Mouse (Mus musculus) hindbrain, embryonic 13.5 days (tissue): Measurements from ENCODE around the gene Osbpl10. TPM values are rescaled to one million over a fixed set of nuclear protein-coding genes. Genes with fewer than 3 reads are reported as not detected.
A peak's percentile ranks its signal among the peaks of the same experiment; 100 is the strongest.

Experiments used
- ATAC-seq: fragments of 200-750 bp; cut with Nextera tagmentation; 2 replicates; pipeline ENCODE4 v1.8.0; 2017; ENCODE audit warnings: moderate TSS enrichment; ENCODE audit not compliant: low FRiP score
- H3K27ac ChIP-seq: fragments of 300-500 bp; sonication (generic); 2 replicates; pipeline ENCODE4 v1.5.1; 2015; ENCODE audit warnings: inconsistent platforms, mild to moderate bottlenecking, moderate library complexity
- H3K27me3 ChIP-seq: fragments of 300-500 bp; sonication (generic); 2 replicates; pipeline ENCODE4 v1.6.1; 2015; ENCODE audit warnings: mild to moderate bottlenecking, inconsistent platforms
- H3K36me3 ChIP-seq: fragments of 300-500 bp; sonication (generic); 2 replicates; pipeline ENCODE4 v1.6.1; 2015; ENCODE audit warnings: mild to moderate bottlenecking, inconsistent platforms
- H3K4me1 ChIP-seq: fragments of 300-500 bp; sonication (generic); replicated peaks from 2 replicates; pipeline ENCODE4 v1.6.1; 2015; ENCODE audit warnings: inconsistent platforms
- H3K4me2 ChIP-seq: fragments of 300-500 bp; sonication (generic); 2 replicates; pipeline ENCODE4 v1.6.1; 2015; ENCODE audit warnings: inconsistent platforms, mild to moderate bottlenecking, moderate library complexity
- H3K4me3 ChIP-seq: fragments of 300-500 bp; sonication (generic); 2 replicates; pipeline ENCODE4 v1.5.1; 2015; ENCODE audit warnings: mild to moderate bottlenecking, inconsistent platforms
- H3K9ac ChIP-seq: fragments of 300-500 bp; sonication (generic); 2 replicates; pipeline ENCODE4 v1.6.1; 2015; ENCODE audit warnings: mild to moderate bottlenecking, inconsistent platforms
- H3K9me3 ChIP-seq: fragments of 300-500 bp; sonication (generic); 2 replicates; pipeline ENCODE4 v1.6.1; 2016; ENCODE audit warnings: inconsistent platforms
- WGBS: fragments of 180-500 bp; shearing (Covaris S2); methylation state at CpG from one replicate; pipeline ENCODE4 v1.1.7; 2015; 5-methylcytosine and 5-hydroxymethylcytosine counted together
- polyA plus RNA-seq: library from polyadenylated mRNA; unstranded; fragments of >200 nt; fragmentation: Nextera tagmentation; extraction: Ambion mirVana; gene quantifications from 2 replicates; pipeline ENCODE4 v1.2.1, GENCODE M21; 2015

Osbpl10 gene
- polyA plus RNA-seq, 1 experiment from 2014 or later = 1.8 TPM

GRCm38 (mm10) chr9:115220466-115220865, 242.1 kb downstream of the Osbpl10 start:
- WGBS = 75% methylated on average over 7 of the region's 7 CpGs
- no peak overlapping the region for H3K4me2 ChIP-seq
- ATAC-seq = no peak
- H3K36me3 ChIP-seq = no peaks in the 10 kb centered on the region
- H3K27ac ChIP-seq = no peak overlapping the region
- H3K9me3 ChIP-seq = no peaks in the 10 kb centered on the region
- 0 out of 2 replicates have a peak, but pooled peaks cover 2% of the 10 kb centered on the region for H3K27me3 ChIP-seq
- peaks cover 17% of the 10 kb centered on the region for H3K4me1 ChIP-seq
- no peak overlapping the region for H3K4me3 ChIP-seq
- no peak overlapping the region for H3K9ac ChIP-seq

GRCm38 (mm10) chr9:115221265-115221664, 242.9 kb downstream of the Osbpl10 start:
- no peak overlapping the region for H3K9ac ChIP-seq
- WGBS = 90% methylated on average over 7 of the region's 7 CpGs
- no peak overlapping the region for H3K4me3 ChIP-seq
- peaks cover 12% of the 10 kb centered on the region for H3K4me1 ChIP-seq
- no peak for ATAC-seq
- H3K27ac ChIP-seq = no peak overlapping the region
- no peaks in the 10 kb centered on the region for H3K9me3 ChIP-seq
- H3K27me3 ChIP-seq = 0 out of 2 replicates have a peak, but pooled peaks cover 3% of the 10 kb centered on the region
- no peak overlapping the region for H3K4me2 ChIP-seq
- H3K36me3 ChIP-seq = no peaks in the 10 kb centered on the region

GRCm38 (mm10) chr9:115224744-115225354, 246.5 kb downstream of the Osbpl10 start:
- Histone ChIP-seq H3K4me1 (peaks cover 27% of the 10 kb centered on the region), H3K4me3 (no peak overlapping the region), H3K27ac (peak overlapping the region; percentile 36; the same call in 1 of the 2 replicates), H3K9ac (no peak overlapping the region), H3K36me3 (no peaks in the 10 kb centered on the region), H3K4me2 (no peak overlapping the region), H3K27me3 (0 out of 2 replicates have a peak, but pooled peaks cover 3% of the 10 kb centered on the region), H3K9me3 (no peaks in the 10 kb centered on the region)
- peak; percentile 79 for ATAC-seq
- WGBS = 13% methylated on average over 7 of the region's 7 CpGs

GRCm38 (mm10) chr9:115229145-115229544, 250.8 kb downstream of the Osbpl10 start:
- ATAC-seq = no peak
- 66% methylated on average over 4 of the region's 4 CpGs for WGBS

GRCm38 (mm10) chr9:115229676-115230075, 251.3 kb downstream of the Osbpl10 start:
- WGBS = 69% methylated on average over 10 of the region's 10 CpGs
- ATAC-seq = no peak
- H3K4me1 ChIP-seq = peaks cover 31% of the 10 kb centered on the region
- H3K4me2 ChIP-seq = no peak overlapping the region
- H3K27ac ChIP-seq = no peak overlapping the region
- H3K9me3 ChIP-seq = no peaks in the 10 kb centered on the region
- H3K4me3 ChIP-seq = no peak overlapping the region
- H3K9ac ChIP-seq = no peak overlapping the region
- 0 out of 2 replicates have a peak, but pooled peaks cover 3% of the 10 kb centered on the region for H3K36me3 ChIP-seq
- 0 out of 2 replicates have a peak, but pooled peaks cover 3% of the 10 kb centered on the region for H3K27me3 ChIP-seq

More at GRCm38 (mm10) chr9:115229145-115229544, 250.8 kb downstream of the Osbpl10 start:
- no peak overlapping the region for H3K4me3 ChIP-seq
- no peak overlapping the region for H3K27ac ChIP-seq
- 0 out of 2 replicates have a peak, but pooled peaks cover 3% of the 10 kb centered on the region for H3K27me3 ChIP-seq
- H3K4me2 ChIP-seq = no peak overlapping the region
- H3K36me3 ChIP-seq = 0 out of 2 replicates have a peak, but pooled peaks cover 3% of the 10 kb centered on the region
- H3K9me3 ChIP-seq = no peaks in the 10 kb centered on the region
- H3K9ac ChIP-seq = no peak overlapping the region
- peaks cover 33% of the 10 kb centered on the region for H3K4me1 ChIP-seq

- Histone ChIP-seq H3K36me3 (0 out of 2 replicates have a peak, but pooled peaks cover 3% of the 10 kb centered on the region), H3K27ac (no peak overlapping the region), H3K9me3 (no peaks in the 10 kb centered on the region), H3K4me2 (no peak overlapping the region), H3K4me1 (peaks cover 27% of the 10 kb centered on the region), H3K4me3 (no peak overlapping the region), H3K27me3 (0 out of 2 replicates have a peak, but pooled peaks cover 3% of the 10 kb centered on the region), H3K9ac (no peak overlapping the region)
- no peak for ATAC-seq
- 19% methylated on average over 3 of the region's 3 CpGs for WGBS
Measured at GRCm38 (mm10) chr9:115230141-115230540, 251.8 kb downstream of the Osbpl10 start.

GRCm38 (mm10) chr9:115231476-115231875, 253.1 kb downstream of the Osbpl10 start:
- H3K4me1 ChIP-seq = peaks cover 20% of the 10 kb centered on the region
- H3K27me3 ChIP-seq = no peaks in the 10 kb centered on the region
- ATAC-seq = no peak

GRCm38 (mm10) chr9:115233721-115234120, 255.4 kb downstream of the Osbpl10 start:
- Histone ChIP-seq H3K9me3 (no peaks in the 10 kb centered on the region), H3K4me3 (no peak overlapping the region), H3K9ac (no peak overlapping the region), H3K27ac (no peak overlapping the region), H3K4me2 (no peak overlapping the region), H3K27me3 (no peaks in the 10 kb centered on the region), H3K4me1 (peaks cover 18% of the 10 kb centered on the region), H3K36me3 (0 out of 2 replicates have a peak, but pooled peaks cover 3% of the 10 kb centered on the region)
- 96% methylated on average over 5 of the region's 5 CpGs for WGBS
- no peak for ATAC-seq

More at GRCm38 (mm10) chr9:115231476-115231875, 253.1 kb downstream of the Osbpl10 start:
- Histone ChIP-seq H3K27ac (no peak overlapping the region), H3K9me3 (no peaks in the 10 kb centered on the region), H3K4me3 (no peak overlapping the region), H3K4me2 (no peak overlapping the region), H3K36me3 (0 out of 2 replicates have a peak, but pooled peaks cover 3% of the 10 kb centered on the region), H3K9ac (no peak overlapping the region)
- 80% methylated on average over 3 of the region's 3 CpGs for WGBS

GRCm38 (mm10) chr9:115234561-115234960, 256.2 kb downstream of the Osbpl10 start:
- 0 out of 2 replicates have a peak, but pooled peaks cover 3% of the 10 kb centered on the region for H3K36me3 ChIP-seq
- H3K27ac ChIP-seq = no peak overlapping the region
- peaks cover 9% of the 10 kb centered on the region for H3K4me1 ChIP-seq
- ATAC-seq = no peak
- no peak overlapping the region for H3K9ac ChIP-seq
- no peak overlapping the region for H3K4me2 ChIP-seq
- no peaks in the 10 kb centered on the region for H3K27me3 ChIP-seq
- no peak overlapping the region for H3K4me3 ChIP-seq
- no peaks in the 10 kb centered on the region for H3K9me3 ChIP-seq
- WGBS = 87% methylated on average over 2 of the region's 2 CpGs

GRCm38 (mm10) chr9:115236352-115236841, 258.0 kb downstream of the Osbpl10 start:
- H3K9ac ChIP-seq = no peak overlapping the region
- H3K9me3 ChIP-seq = no peaks in the 10 kb centered on the region
- ATAC-seq = no peak
- no peak overlapping the region for H3K27ac ChIP-seq
- no peaks in the 10 kb centered on the region for H3K27me3 ChIP-seq
- no peak overlapping the region for H3K4me2 ChIP-seq
- no peak overlapping the region for H3K4me3 ChIP-seq
- H3K36me3 ChIP-seq = peaks cover 20% of the 10 kb centered on the region
- WGBS = 86% methylated on average over 8 of the region's 8 CpGs
- no peaks in the 10 kb centered on the region for H3K4me1 ChIP-seq

- no peaks in the 10 kb centered on the region for H3K27me3 ChIP-seq
- no peak overlapping the region for H3K9ac ChIP-seq
- H3K9me3 ChIP-seq = no peaks in the 10 kb centered on the region
- H3K27ac ChIP-seq = no peak overlapping the region
- ATAC-seq = no peak
- H3K4me3 ChIP-seq = no peak overlapping the region
- no peak overlapping the region for H3K4me2 ChIP-seq
- no peaks in the 10 kb centered on the region for H3K4me1 ChIP-seq
- H3K36me3 ChIP-seq = peaks cover 31% of the 10 kb centered on the region
Measured at GRCm38 (mm10) chr9:115237943-115238342, 259.6 kb downstream of the Osbpl10 start.

GRCm38 (mm10) chr9:115239861-115240260, 261.5 kb downstream of the Osbpl10 start:
- Histone ChIP-seq H3K27me3 (no peaks in the 10 kb centered on the region), H3K4me1 (no peaks in the 10 kb centered on the region), H3K27ac (no peak overlapping the region), H3K4me2 (no peak overlapping the region), H3K9ac (no peak overlapping the region), H3K9me3 (no peaks in the 10 kb centered on the region), H3K36me3 (peaks cover 51% of the 10 kb centered on the region), H3K4me3 (no peak overlapping the region)
- no peak for ATAC-seq
- 96% methylated on average over 5 of the region's 5 CpGs for WGBS

GRCm38 (mm10) chr9:115243630-115244029, 265.3 kb downstream of the Osbpl10 start:
- ATAC-seq = no peak
- Histone ChIP-seq H3K9me3 (no peaks in the 10 kb centered on the region), H3K27ac (no peak overlapping the region), H3K4me1 (no peaks in the 10 kb centered on the region), H3K4me3 (no peak overlapping the region), H3K9ac (no peak overlapping the region), H3K36me3 (peaks cover 83% of the 10 kb centered on the region), H3K27me3 (no peaks in the 10 kb centered on the region), H3K4me2 (no peak overlapping the region)
- 83% methylated on average over 6 of the region's 6 CpGs for WGBS
